Mouse (Mus musculus): ENCODE measurements around the gene Zpr1. TPM values are rescaled to one million over a fixed set of nuclear protein-coding genes. Genes with fewer than 3 reads are reported as not detected.

The Zpr1 gene
- polyA plus RNA-seq (2016; fragmentation: Nextera tagmentation; extraction: Ambion mirVana) = 77.1 and 80.9 TPM in 2 replicates

DNA sequence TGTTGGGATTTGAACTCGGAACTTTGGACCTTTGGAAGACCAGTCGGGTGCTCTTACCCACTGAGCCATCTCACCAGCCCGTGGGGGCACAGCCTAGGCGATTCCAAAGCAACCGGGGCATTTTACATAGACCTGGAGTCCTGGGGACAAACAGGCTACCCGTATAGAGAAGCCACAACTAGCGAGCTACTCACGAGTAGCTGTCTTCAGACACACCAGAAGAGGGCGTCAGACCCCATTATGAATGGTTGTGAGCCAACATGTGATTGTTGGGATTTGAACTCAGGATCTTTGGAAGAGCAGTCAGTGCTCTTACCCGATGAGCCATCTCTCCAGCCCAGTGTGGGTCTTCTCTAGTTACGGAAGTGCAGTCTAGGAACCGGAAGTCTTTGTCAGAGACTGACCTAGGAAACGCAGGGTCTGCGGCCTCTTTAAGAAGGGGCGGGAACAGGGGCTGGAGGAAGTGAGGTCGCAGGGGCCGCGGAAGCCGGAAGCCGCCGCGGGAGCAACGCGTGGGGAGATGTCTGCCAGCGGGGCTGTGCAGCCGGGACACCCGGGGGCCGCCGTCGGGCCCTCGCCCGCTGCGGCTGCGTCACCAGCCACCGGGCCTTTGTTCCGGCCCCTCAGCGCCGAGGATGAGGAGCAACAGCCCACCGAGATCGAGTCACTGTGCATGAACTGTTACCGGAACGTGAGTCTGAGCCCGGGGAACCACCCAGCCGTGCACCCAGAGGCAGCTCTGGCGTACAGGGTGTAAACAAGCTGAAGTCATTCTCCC is at the start of gene Zpr1:
Zpr1 (plus strand) TSS at position 388 of the 778 bp plus-strand sequence.
- WGBS = 7% methylated on average over 45 of the region's 45 CpGs

GRCm38 (mm10) chr9:46223090-46223489 is 49.8 kb upstream of the Zpr1 start:
- Histone ChIP-seq H3K9me3 (replicated peaks) (no peaks in the 10 kb centered on the region), H3K36me3 (peaks cover 44% of the 10 kb centered on the region), H3K4me3 (no peak overlapping the region)

More for the DNA sequence above, at the start of gene Zpr1:
- Histone ChIP-seq H3K4me1 (peaks cover 28% of the 10 kb centered on the region), H3K27ac (peak within 1 kb of the TSS; percentile 80), H3K27me3 (ENCODE audit: low read depth, poor library complexity, severe bottlenecking) (peaks cover 39% of the 10 kb centered on the region), H3K36me3 (peaks cover 37% of the 10 kb centered on the region), H3K4me3 (peak within 1 kb of the TSS; percentile 81), H3K9me3 (replicated peaks) (no peaks in the 10 kb centered on the region)
- peak; percentile 93 for DNase-seq (ENCODE audit: low spot score)

GRCm38 (mm10) chr9:46224101-46224500 is 48.8 kb upstream of the Zpr1 start:
- 81% methylated on average over 3 of the region's 3 CpGs for WGBS
- Histone ChIP-seq H3K27ac (no peak overlapping the region), H3K9me3 (replicated peaks) (no peaks in the 10 kb centered on the region), H3K4me1 (no peaks in the 10 kb centered on the region), H3K4me3 (no peak overlapping the region), H3K36me3 (peaks cover 40% of the 10 kb centered on the region), H3K27me3 (ENCODE audit: low read depth, poor library complexity, severe bottlenecking) (peaks cover 4% of the 10 kb centered on the region)
- DNase-seq (ENCODE audit: low spot score) = no peak

More at GRCm38 (mm10) chr9:46223090-46223489, 49.8 kb upstream of the Zpr1 start:
- 90% methylated on average over 6 of the region's 6 CpGs for WGBS
- no peaks in the 10 kb centered on the region for H3K27me3 ChIP-seq (ENCODE audit: low read depth, poor library complexity, severe bottlenecking)
- DNase-seq (ENCODE audit: low spot score) = no peak
- 0 out of 2 replicates have a peak, but pooled peaks cover 2% of the 10 kb centered on the region for H3K4me1 ChIP-seq
- no peak overlapping the region for H3K27ac ChIP-seq

GRCm38 (mm10) chr9:46224945-46225660 is 47.8 kb upstream of the Zpr1 start:
- Histone ChIP-seq H3K27me3 (ENCODE audit: low read depth, poor library complexity, severe bottlenecking) (peaks cover 7% of the 10 kb centered on the region), H3K4me3 (no peak overlapping the region), H3K4me1 (peaks cover 6% of the 10 kb centered on the region), H3K27ac (no peak overlapping the region), H3K36me3 (peaks cover 30% of the 10 kb centered on the region), H3K9me3 (replicated peaks) (no peaks in the 10 kb centered on the region)
- DNase-seq (ENCODE audit: low spot score) = no peak
- WGBS = 67% methylated on average over 5 of the region's 5 CpGs

GRCm38 (mm10) chr9:46227064-46227614 is 45.7 kb upstream of the Zpr1 start:
- WGBS = 91% methylated on average over 3 of the region's 3 CpGs

GRCm38 (mm10) chr9:46228491-46228890 is 44.4 kb upstream of the Zpr1 start, which contains the start of gene Apoa1:
Gene Apoa1, plus strand, starts transcription at chr9:46228580.
- WGBS = 73% methylated on average over 9 of the region's 9 CpGs
- peaks cover 15% of the 10 kb centered on the region for H3K27me3 ChIP-seq (ENCODE audit: low read depth, poor library complexity, severe bottlenecking)
- no peaks in the 10 kb centered on the region for H3K9me3 ChIP-seq (replicated peaks)
- H3K4me3 ChIP-seq = no peak within 1 kb of the TSS
- no peak within 1 kb of the TSS for H3K27ac ChIP-seq
- H3K36me3 ChIP-seq = no peaks in the 10 kb centered on the region
- peaks cover 14% of the 10 kb centered on the region for H3K4me1 ChIP-seq
- DNase-seq (ENCODE audit: low spot score) = no peak

More at GRCm38 (mm10) chr9:46227064-46227614, 45.7 kb upstream of the Zpr1 start:
- Histone ChIP-seq H3K27ac (no peak overlapping the region), H3K9me3 (replicated peaks) (no peaks in the 10 kb centered on the region), H3K27me3 (ENCODE audit: low read depth, poor library complexity, severe bottlenecking) (peaks cover 15% of the 10 kb centered on the region), H3K4me1 (peaks cover 14% of the 10 kb centered on the region), H3K36me3 (peaks cover 10% of the 10 kb centered on the region), H3K4me3 (no peak overlapping the region)
- DNase-seq (ENCODE audit: low spot score) = no peak

DNA sequence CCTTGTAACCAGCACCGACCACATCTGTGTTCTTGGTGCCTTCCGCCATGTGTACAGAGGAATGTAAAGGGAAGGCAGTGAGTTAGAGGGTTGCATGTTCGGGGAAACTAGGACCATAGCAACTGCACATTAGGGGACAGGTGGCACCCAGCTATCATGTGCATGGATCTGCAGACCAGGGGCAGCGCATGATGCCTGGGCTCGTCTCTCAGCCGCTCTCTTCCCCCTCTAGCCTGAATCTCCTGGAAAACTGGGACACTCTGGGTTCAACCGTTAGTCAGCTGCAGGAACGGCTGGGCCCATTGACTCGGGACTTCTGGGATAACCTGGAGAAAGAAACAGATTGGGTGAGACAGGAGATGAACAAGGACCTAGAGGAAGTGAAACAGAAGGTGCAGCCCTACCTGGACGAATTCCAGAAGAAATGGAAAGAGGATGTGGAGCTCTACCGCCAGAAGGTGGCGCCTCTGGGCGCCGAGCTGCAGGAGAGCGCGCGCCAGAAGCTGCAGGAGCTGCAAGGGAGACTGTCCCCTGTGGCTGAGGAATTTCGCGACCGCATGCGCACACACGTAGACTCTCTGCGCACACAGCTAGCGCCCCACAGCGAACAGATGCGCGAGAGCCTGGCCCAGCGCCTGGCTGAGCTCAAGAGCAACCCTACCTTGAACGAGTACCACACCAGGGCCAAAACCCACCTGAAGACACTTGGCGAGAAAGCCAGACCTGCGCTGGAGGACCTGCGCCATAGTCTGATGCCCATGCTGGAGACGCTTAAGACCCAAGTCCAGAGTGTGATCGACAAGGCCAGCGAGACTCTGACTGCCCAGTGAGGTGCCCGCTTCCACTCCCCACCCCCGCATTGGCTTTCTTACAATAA is 43.1 kb upstream of the Zpr1 start:
- peak overlapping the region; percentile 77 for H3K27ac ChIP-seq
- peaks cover 14% of the 10 kb centered on the region for H3K4me1 ChIP-seq
- 14% methylated on average over 37 of the region's 37 CpGs for WGBS
- peaks cover 15% of the 10 kb centered on the region for H3K27me3 ChIP-seq (ENCODE audit: low read depth, poor library complexity, severe bottlenecking)
- peak overlapping the region; percentile 53 for H3K4me3 ChIP-seq
- no peaks in the 10 kb centered on the region for H3K36me3 ChIP-seq
- H3K9me3 ChIP-seq (replicated peaks) = no peaks in the 10 kb centered on the region
- peak; percentile 90 for DNase-seq (ENCODE audit: low spot score)

DNA sequence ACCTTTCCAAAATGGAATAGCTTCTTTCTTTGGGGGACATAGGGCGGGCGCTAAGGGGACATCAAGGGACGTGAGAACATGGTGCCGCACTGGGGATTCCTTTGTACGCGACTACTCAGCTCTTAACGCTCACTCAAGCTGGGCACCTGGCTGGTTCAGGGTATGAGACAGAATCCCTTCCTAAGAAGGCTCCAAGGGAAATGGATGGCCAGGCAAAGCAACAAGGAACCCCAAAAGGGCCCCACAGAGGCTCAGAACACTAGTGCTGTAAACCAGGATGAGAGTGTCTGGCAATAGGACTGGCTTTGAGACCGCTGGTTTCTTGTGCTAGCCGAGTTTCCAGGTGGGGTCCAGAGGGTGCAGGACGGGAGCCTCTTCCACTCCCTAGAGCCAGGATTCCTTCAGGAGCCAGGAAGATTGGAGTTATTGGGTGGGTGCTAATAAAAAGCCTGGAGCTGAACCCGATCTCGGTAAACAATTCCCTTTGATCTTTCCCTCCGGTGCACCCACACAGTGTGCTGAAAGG is 42.4 kb upstream of the Zpr1 start:
- peaks cover 18% of the 10 kb centered on the region for H3K4me1 ChIP-seq
- no peaks in the 10 kb centered on the region for H3K9me3 ChIP-seq (replicated peaks)
- H3K27me3 ChIP-seq (ENCODE audit: low read depth, poor library complexity, severe bottlenecking) = peaks cover 15% of the 10 kb centered on the region
- no peaks in the 10 kb centered on the region for H3K36me3 ChIP-seq
- peak overlapping the region; percentile 77 for H3K27ac ChIP-seq
- DNase-seq (ENCODE audit: low spot score) = no peak
- peak overlapping the region; percentile 53 for H3K4me3 ChIP-seq
- 16% methylated on average over 13 of the region's 13 CpGs for WGBS

GRCm38 (mm10) chr9:46235196-46235595 is 37.7 kb upstream of the Zpr1 start:
- Histone ChIP-seq H3K27me3 (ENCODE audit: low read depth, poor library complexity, severe bottlenecking) (peaks cover 8% of the 10 kb centered on the region), H3K36me3 (no peaks in the 10 kb centered on the region), H3K27ac (no peak overlapping the region), H3K4me3 (no peak overlapping the region), H3K9me3 (replicated peaks) (no peaks in the 10 kb centered on the region), H3K4me1 (peaks cover 22% of the 10 kb centered on the region)
- DNase-seq (ENCODE audit: low spot score) = no peak
- 89% methylated on average over 6 of the region's 6 CpGs for WGBS

GRCm38 (mm10) chr9:46235596-46235648 is 37.4 kb upstream of the Zpr1 start, which contains the start of gene Apoc3:
Gene Apoc3, minus strand, starts transcription at chr9:46235636.
- no peak within 1 kb of the TSS for H3K4me3 ChIP-seq
- no peaks in the 10 kb centered on the region for H3K9me3 ChIP-seq (replicated peaks)
- H3K27me3 ChIP-seq (ENCODE audit: low read depth, poor library complexity, severe bottlenecking) = peaks cover 8% of the 10 kb centered on the region
- H3K27ac ChIP-seq = no peak within 1 kb of the TSS; the same call in 1 of the 2 replicates
- H3K4me1 ChIP-seq = peaks cover 19% of the 10 kb centered on the region
- no peak for DNase-seq (ENCODE audit: low spot score)
- no peaks in the 10 kb centered on the region for H3K36me3 ChIP-seq

DNA sequence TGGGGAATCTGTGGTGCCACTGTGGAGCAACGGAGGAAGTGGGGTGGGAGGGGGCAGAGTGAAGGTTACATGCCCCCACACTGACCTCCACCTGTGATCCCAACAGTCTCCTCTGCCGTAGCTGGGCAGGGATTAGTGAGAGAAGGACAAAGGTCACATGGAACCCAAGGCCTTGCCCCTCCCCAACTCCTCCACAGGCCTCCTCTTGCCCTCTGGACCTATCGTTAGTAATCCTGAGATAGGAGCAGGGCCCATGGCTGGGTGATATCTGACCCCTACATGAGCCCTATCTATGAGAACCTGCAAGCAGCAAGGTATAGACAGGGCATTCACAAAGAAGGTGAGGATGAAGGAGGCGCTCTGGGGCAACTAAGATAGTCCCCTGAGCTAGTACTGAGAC is 37.2 kb upstream of the Zpr1 start:
- peaks cover 8% of the 10 kb centered on the region for H3K27me3 ChIP-seq (ENCODE audit: low read depth, poor library complexity, severe bottlenecking)
- H3K9me3 ChIP-seq (replicated peaks) = no peaks in the 10 kb centered on the region
- peaks cover 17% of the 10 kb centered on the region for H3K4me1 ChIP-seq
- WGBS = 70% methylated on average over 4 of the region's 4 CpGs
- no peak overlapping the region for H3K4me3 ChIP-seq
- no peaks in the 10 kb centered on the region for H3K36me3 ChIP-seq
- no peak overlapping the region for H3K27ac ChIP-seq
- no peak for DNase-seq (ENCODE audit: low spot score)

- Histone ChIP-seq H3K36me3 (no peaks in the 10 kb centered on the region), H3K4me3 (no peak overlapping the region), H3K4me1 (peaks cover 27% of the 10 kb centered on the region), H3K27ac (no peak overlapping the region), H3K9me3 (replicated peaks) (no peaks in the 10 kb centered on the region), H3K27me3 (ENCODE audit: low read depth, poor library complexity, severe bottlenecking) (no peaks in the 10 kb centered on the region)
- no peak for DNase-seq (ENCODE audit: low spot score)
- 90% methylated on average over 7 of the region's 7 CpGs for WGBS
These were observed 34.0 kb upstream of the Zpr1 start for GRCm38 (mm10) chr9:46238850-46239249.
